Mouse (Mus musculus) midbrain, embryonic 13.5 days (tissue): ENCODE data around the gene Ssrp1. TPM values are rescaled to one million over a fixed set of nuclear protein-coding genes. Genes with fewer than 3 reads are reported as not detected.

Source experiments
- ATAC-seq: fragments of 200-750 bp; cut with Nextera tagmentation; 2 replicates; pipeline ENCODE4 v1.8.0; 2017; ENCODE audit warnings: mild to moderate bottlenecking, moderate TSS enrichment, moderate library complexity
- H3K27ac ChIP-seq: fragments of 300-500 bp; sonication (generic); 2 replicates; pipeline ENCODE4 v1.5.1; 2015; ENCODE audit warnings: inconsistent platforms, mild to moderate bottlenecking, moderate library complexity
- H3K27me3 ChIP-seq: fragments of 300-500 bp; sonication (generic); 2 replicates; pipeline ENCODE4 v1.6.1; 2015; ENCODE audit warnings: mild to moderate bottlenecking, inconsistent platforms
- H3K36me3 ChIP-seq: fragments of 300-500 bp; sonication (generic); 2 replicates; pipeline ENCODE4 v1.6.1; 2015; ENCODE audit warnings: mild to moderate bottlenecking, inconsistent platforms
- H3K4me1 ChIP-seq: fragments of 300-500 bp; sonication (generic); replicated peaks from 2 replicates; pipeline ENCODE4 v1.6.1; 2015; ENCODE audit warnings: inconsistent platforms
- H3K4me2 ChIP-seq: fragments of 300-500 bp; sonication (generic); replicated peaks from 2 replicates; pipeline ENCODE4 v1.6.1; 2015; ENCODE audit warnings: moderate library complexity, mild to moderate bottlenecking, inconsistent platforms
- H3K4me3 ChIP-seq: fragments of 300-500 bp; sonication (generic); replicated peaks from 2 replicates; pipeline ENCODE4 v1.5.1; 2015; ENCODE audit warnings: mild to moderate bottlenecking, inconsistent platforms
- H3K9ac ChIP-seq: fragments of 300-500 bp; sonication (generic); replicated peaks from 2 replicates; pipeline ENCODE4 v1.6.1; 2015; ENCODE audit warnings: mild to moderate bottlenecking, inconsistent platforms
- H3K9me3 ChIP-seq: fragments of 300-500 bp; sonication (generic); 2 replicates; pipeline ENCODE4 v1.6.1; 2016; ENCODE audit warnings: mild to moderate bottlenecking, inconsistent platforms
- whole genome bisulfite sequencing: fragments of 180-500 bp; shearing (Covaris S2); methylation state at CpG from one replicate; pipeline ENCODE4 v1.1.7; 2015; 5-methylcytosine and 5-hydroxymethylcytosine counted together
- polyA plus RNA-seq: library from polyadenylated mRNA; unstranded; fragments of >200 nt; fragmentation: Nextera tagmentation; extraction: Ambion mirVana; gene quantifications from 2 replicates; pipeline ENCODE4 v1.2.1, GENCODE M21; 2015

The Ssrp1 gene
- polyA plus RNA-seq, 1 experiment from 2014 or later: 221 TPM

DNA sequence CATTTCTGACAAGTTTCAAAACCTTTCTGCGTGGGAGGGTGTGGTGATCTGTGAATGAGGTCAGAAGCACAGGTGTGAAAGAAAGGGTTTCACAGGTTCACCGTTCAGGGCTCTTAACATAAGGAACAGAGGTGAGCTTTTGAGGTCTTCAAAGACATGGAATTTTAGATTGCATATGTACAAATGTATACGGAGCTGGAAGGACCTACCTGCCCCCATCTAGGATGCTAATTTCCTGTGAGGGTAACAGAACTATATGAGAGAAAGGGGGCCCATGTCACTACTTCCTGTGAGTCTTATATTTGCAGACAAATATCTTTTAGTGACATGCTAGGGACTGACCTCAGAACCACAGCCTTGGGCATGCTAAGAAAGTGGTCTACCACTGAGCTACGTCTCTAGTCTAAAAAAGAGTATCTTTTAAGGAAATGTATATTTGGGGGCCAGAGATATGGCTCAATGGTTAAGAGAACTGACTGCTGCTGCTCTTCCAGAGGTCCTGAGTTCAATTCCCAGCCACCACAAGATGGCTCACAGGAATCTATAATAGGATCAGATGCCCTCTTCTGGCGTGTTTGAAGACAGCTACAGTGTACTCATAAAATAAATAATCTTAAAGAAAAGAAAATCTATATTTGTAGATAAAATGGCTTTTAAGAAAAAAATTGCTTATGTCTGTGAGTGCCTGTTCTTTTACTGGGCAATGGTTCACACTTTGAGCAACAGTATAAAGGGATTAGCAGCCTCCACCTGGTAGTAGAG is 23.0 kb upstream of the Ssrp1 start:
- ATAC-seq: no peak
- Histone ChIP-seq H3K27me3 (no peaks in the 10 kb centered on the region), H3K27ac (no peak overlapping the region), H3K4me2 (no peak overlapping the region), H3K4me1 (no peaks in the 10 kb centered on the region), H3K9me3 (no peaks in the 10 kb centered on the region), H3K9ac (no peak overlapping the region), H3K4me3 (no peak overlapping the region), H3K36me3 (no peaks in the 10 kb centered on the region)
- 84% methylated on average over 5 of the region's 5 CpGs for WGBS

DNA sequence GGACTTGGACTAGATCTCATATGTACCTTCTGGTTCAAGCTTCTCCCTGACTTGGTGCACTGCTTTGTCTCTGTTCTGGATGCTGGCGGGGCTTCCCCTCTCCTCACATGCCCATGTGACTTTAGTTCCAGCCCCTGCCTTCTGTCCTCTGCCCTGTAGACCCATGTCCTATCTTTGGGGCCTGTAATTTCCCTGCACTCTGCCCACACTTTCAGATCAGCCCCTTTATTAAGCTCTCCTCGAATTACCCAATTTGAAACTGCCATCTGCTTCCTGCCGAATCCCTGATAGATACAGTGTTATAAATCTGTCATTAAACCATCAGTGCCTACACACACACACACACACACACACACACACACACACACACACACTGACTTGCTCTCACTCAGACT is 22.4 kb upstream of the Ssrp1 start:
- no peak overlapping the region for H3K4me2 ChIP-seq
- no peak overlapping the region for H3K4me3 ChIP-seq
- no peak for ATAC-seq
- H3K9ac ChIP-seq: no peak overlapping the region
- no peaks in the 10 kb centered on the region for H3K4me1 ChIP-seq
- no peaks in the 10 kb centered on the region for H3K9me3 ChIP-seq
- no peak overlapping the region for H3K27ac ChIP-seq
- H3K27me3 ChIP-seq: no peaks in the 10 kb centered on the region
- WGBS: 76% methylated on average over 3 of the region's 3 CpGs
- no peaks in the 10 kb centered on the region for H3K36me3 ChIP-seq

DNA sequence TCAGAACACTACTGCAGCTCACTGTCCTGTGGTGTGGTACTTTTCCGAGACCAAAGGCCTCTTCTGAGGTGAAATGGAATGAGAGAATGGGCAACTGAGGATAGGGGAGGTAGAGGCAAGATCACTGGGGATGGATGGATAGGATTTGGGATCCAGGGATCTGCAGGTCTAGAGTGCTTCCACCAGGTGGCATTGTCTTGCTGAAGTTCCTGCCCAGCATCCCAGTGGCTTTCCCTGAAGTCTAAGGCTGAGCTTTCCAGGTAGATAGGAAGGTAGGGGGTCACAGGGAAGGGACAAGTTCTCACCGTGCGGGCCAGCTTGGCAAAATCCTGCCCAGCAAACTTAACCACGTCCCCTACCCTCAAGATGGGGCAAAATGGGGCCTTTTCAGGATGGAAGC is 15.0 kb upstream of the Ssrp1 start:
- no peak overlapping the region for H3K27ac ChIP-seq
- no peak overlapping the region for H3K4me3 ChIP-seq
- no peak for ATAC-seq
- H3K4me2 ChIP-seq: no peak overlapping the region
- no peaks in the 10 kb centered on the region for H3K4me1 ChIP-seq
- no peaks in the 10 kb centered on the region for H3K9me3 ChIP-seq
- no peaks in the 10 kb centered on the region for H3K36me3 ChIP-seq
- H3K9ac ChIP-seq: no peak overlapping the region
- 23% methylated on average over 4 of the region's 4 CpGs for WGBS
- no peaks in the 10 kb centered on the region for H3K27me3 ChIP-seq

DNA sequence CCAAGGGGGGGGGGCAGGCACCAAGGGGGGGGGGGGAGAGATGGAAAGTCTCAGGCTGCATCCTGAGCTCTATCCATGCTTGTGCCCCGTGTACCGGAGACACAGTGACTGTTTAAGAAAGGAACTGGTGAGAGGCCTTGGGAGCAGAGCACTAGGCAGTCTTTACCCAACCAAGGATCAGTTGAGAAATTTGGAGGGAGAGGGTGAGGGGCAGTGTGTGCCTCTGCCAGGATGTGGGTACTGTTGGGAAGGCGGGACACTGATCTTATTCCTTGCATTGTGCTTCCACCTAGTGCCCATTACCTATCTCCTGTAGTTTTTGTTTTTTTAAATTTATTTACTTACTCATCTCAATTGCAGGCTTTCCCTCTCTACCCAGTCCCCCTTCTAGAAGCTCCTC is 10.9 kb upstream of the Ssrp1 start:
- Histone ChIP-seq H3K36me3 (no peaks in the 10 kb centered on the region), H3K4me1 (no peaks in the 10 kb centered on the region), H3K4me2 (no peak overlapping the region), H3K27ac (no peak overlapping the region), H3K9me3 (no peaks in the 10 kb centered on the region), H3K9ac (no peak overlapping the region), H3K27me3 (no peaks in the 10 kb centered on the region), H3K4me3 (no peak overlapping the region)
- no peak for ATAC-seq
- WGBS: 77% methylated on average over 3 of the region's 3 CpGs

DNA sequence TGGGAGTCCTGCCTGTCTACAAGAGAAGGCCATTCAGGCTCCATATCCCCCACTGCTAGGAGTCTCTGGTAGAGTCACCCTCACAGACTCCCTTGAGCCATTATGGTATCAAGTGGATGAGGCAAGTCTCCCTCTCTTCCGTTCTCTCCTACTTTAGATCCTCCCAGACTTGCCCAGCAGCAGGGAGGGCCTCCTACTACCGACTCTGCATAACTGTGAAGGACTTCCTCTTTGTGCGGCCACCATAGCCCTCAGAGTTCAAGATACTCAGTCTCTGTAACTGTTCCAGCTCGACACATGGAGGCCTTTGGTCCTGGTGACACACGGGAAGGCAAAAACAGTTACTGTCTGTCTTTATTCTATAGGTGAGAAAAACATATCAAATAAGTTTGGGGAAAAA is 9.8 kb upstream of the Ssrp1 start:
- 78% methylated on average over 5 of the region's 5 CpGs for WGBS
- H3K27me3 ChIP-seq: no peaks in the 10 kb centered on the region
- no peak overlapping the region for H3K27ac ChIP-seq

DNA sequence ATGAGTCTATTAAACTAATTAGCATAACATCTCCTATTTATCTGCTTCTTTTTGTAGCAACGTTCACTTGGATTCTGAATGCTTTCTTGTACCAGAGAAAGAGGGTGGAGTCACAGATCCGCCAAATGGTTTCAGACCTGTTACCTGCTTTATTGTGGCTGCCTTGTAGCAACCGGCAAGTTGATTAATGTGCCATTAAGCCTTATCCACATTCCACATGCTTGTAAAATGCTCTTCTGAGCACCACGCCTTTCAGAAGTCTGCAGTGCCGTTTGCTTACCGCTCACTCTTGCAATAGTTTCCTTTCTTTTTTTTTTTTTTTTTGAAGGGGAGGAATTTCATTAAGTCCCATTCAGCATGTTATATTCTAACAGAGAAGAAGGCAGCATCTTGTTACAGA is 7.1 kb upstream of the Ssrp1 start:
- no peak overlapping the region for H3K9ac ChIP-seq
- no peaks in the 10 kb centered on the region for H3K4me1 ChIP-seq
- no peak for ATAC-seq
- no peaks in the 10 kb centered on the region for H3K27me3 ChIP-seq
- H3K4me2 ChIP-seq: no peak overlapping the region
- H3K9me3 ChIP-seq: no peaks in the 10 kb centered on the region
- no peak overlapping the region for H3K27ac ChIP-seq
- no peaks in the 10 kb centered on the region for H3K36me3 ChIP-seq
- H3K4me3 ChIP-seq: no peak overlapping the region
- WGBS: 71% methylated on average over 6 of the region's 6 CpGs

More for the DNA sequence above, 9.8 kb upstream of the Ssrp1 start:
- Histone ChIP-seq H3K4me2 (no peak overlapping the region), H3K36me3 (no peaks in the 10 kb centered on the region), H3K4me3 (no peak overlapping the region), H3K4me1 (no peaks in the 10 kb centered on the region), H3K9me3 (no peaks in the 10 kb centered on the region), H3K9ac (no peak overlapping the region)
- ATAC-seq: no peak

DNA sequence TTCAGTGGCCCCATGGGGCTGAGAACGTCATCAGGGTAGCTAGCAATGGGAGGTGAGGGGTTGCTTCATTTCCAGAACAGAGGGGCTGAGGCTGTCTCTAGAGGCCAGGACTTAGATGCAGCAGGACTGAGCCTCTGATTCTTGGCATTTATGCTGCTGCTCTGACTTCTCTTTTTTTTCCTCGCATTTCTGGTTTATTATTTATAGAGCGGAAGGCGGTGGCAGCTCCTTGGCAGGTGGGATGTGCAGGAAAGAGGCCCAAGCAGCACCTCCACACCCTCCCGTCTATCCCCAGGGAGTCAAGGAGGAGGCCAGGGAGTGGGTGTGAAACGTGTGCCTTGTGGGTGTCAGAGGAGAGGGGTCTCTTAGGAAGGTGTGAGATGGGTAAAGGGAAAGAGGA is 6.0 kb upstream of the Ssrp1 start:
- H3K36me3 ChIP-seq: no peaks in the 10 kb centered on the region
- H3K9ac ChIP-seq: no peak overlapping the region
- peaks cover 6% of the 10 kb centered on the region for H3K4me1 ChIP-seq
- H3K27ac ChIP-seq: no peak overlapping the region
- WGBS: 70% methylated on average over 6 of the region's 6 CpGs
- no peak overlapping the region for H3K4me2 ChIP-seq
- H3K4me3 ChIP-seq: no peak overlapping the region
- no peak for ATAC-seq
- H3K9me3 ChIP-seq: no peaks in the 10 kb centered on the region
- no peaks in the 10 kb centered on the region for H3K27me3 ChIP-seq

DNA sequence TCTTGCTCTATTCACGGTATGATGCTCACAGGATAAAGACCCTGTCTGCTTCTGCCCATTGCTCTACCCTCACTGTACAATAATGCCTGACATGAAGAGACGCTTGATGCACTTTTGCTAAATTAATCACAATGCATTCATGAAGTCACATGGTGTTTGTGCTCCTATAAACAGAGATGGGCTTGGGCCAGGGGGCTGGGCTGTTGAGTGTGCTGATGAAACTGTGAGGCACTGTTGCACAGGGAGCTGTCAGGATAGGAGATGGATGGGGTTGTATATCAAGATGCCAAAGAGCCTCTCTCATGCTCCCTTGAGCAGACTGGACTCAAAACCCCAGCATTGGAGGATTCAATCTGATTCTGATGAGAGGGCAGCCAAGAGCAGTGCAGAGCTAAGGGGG is 3.9 kb upstream of the Ssrp1 start:
- no peak overlapping the region for H3K4me2 ChIP-seq
- WGBS: 84% methylated on average over 2 of the region's 2 CpGs
- H3K9me3 ChIP-seq: no peaks in the 10 kb centered on the region

DNA sequence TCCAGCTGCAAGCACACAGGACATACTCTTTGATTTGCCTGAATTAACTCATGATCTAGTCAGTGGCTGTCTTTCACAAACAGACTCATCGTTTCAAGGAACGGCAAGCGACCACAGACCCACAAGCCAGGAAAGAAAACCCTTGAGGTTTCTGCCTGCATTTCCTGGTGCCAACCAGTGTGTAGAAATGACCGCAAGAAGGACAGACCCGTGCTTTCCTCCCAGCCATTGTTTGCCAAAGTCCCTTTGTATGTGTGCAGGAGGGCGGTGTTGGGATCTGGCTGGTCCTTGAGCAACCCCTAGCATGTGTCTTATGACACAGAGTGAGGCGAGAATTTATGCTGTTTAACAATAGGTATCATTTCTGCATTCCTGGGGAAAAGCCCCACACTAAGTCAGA is 2.9 kb upstream of the Ssrp1 start:
- Histone ChIP-seq H3K27me3 (no peaks in the 10 kb centered on the region), H3K9me3 (no peaks in the 10 kb centered on the region), H3K27ac (no peak overlapping the region), H3K36me3 (peaks cover under 1% of the 10 kb centered on the region; the same call in 1 of the 2 replicates), H3K4me1 (peaks cover 27% of the 10 kb centered on the region), H3K4me3 (no peak overlapping the region), H3K9ac (no peak overlapping the region), H3K4me2 (no peak overlapping the region)
- no peak for ATAC-seq
- 86% methylated on average over 7 of the region's 7 CpGs for WGBS

More for the DNA sequence above, 3.9 kb upstream of the Ssrp1 start:
- Histone ChIP-seq H3K27me3 (no peaks in the 10 kb centered on the region), H3K4me3 (no peak overlapping the region), H3K9ac (no peak overlapping the region), H3K27ac (no peak overlapping the region), H3K4me1 (peaks cover 18% of the 10 kb centered on the region), H3K36me3 (no peaks in the 10 kb centered on the region)
- no peak for ATAC-seq

DNA sequence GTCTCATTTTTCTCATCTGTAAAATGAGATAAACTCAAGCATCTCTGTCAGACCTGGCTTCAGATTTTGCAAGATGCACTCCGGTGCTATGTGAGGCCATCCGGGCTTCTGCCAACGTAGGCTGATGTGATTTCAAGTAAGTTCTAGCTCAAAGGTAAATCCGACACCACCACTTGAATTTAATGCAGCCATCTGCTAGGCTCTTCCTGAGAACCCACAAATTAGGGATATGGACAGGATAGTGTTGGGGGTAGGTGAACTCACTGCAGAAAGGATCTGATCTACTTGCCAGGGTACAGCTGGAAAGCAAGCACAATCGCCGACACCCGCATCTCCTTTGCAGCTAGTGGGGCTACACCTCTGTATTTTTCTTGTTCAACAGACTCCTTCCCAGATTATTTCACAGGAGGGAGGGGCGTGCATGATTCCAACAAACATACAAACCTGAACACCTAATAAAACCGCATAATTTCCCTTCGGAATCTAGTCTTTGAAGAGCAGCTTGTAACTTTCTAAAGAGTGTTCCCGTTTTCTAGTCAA is 457 bp upstream of the Ssrp1 start:
- Histone ChIP-seq H3K36me3 (peaks cover 24% of the 10 kb centered on the region), H3K4me1 (peaks cover 30% of the 10 kb centered on the region), H3K4me2 (peak overlapping the region; percentile 66), H3K4me3 (peak overlapping the region; percentile 89), H3K27me3 (no peaks in the 10 kb centered on the region), H3K27ac (peak overlapping the region; percentile 79; the same call in 1 of the 2 replicates), H3K9ac (peak overlapping the region; percentile 90), H3K9me3 (no peaks in the 10 kb centered on the region)
- 7% methylated on average over 11 of the region's 11 CpGs for WGBS
- ATAC-seq: peak; percentile 63

DNA sequence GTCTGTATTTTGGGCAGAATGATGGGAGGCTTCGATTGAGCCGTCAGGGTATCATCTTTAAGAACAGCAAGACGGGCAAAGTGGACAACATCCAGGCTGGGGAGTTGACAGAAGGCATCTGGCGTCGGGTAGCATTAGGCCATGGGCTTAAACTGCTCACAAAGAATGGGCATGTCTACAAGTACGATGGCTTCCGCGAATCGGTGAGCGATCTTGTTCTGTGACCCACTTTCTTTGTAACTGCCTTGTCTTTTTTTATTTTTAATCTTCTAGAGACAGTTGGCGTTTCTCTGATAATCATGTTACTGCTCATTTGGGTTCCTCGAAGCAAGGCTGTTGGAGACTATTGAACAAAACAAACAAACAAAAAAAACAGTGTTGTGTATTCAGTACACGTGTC is 1.3 kb downstream of the Ssrp1 start:
- H3K9ac ChIP-seq: peak overlapping the region; percentile 90
- ATAC-seq: no peak
- no peaks in the 10 kb centered on the region for H3K27me3 ChIP-seq
- WGBS: 80% methylated on average over 13 of the region's 13 CpGs
- peak overlapping the region; percentile 66 for H3K4me2 ChIP-seq
- peak overlapping the region; percentile 89 for H3K4me3 ChIP-seq
- H3K27ac ChIP-seq: no peak overlapping the region
- H3K9me3 ChIP-seq: no peaks in the 10 kb centered on the region
- H3K36me3 ChIP-seq: peaks cover 42% of the 10 kb centered on the region
- peaks cover 30% of the 10 kb centered on the region for H3K4me1 ChIP-seq

DNA sequence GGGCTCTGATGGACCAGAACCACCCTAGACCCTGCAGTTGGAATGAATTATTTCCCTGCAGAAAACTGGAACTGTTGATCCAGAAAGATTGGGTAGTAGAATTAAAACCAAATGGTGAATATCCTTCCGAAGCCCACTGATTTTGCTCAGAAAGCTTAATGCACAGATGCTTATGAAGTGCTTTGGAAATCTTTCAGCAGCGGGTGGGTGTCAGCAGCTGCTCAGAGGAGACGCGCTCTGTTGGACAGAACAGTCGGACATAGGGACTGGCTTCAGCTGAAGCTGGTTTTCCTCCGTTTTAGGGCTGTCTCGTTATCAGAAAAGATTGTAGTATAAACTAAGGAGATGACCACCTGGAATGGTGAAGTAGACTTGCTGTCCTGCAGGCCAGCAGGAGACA is 6.6 kb downstream of the Ssrp1 start:
- no peak overlapping the region for H3K4me3 ChIP-seq
- ATAC-seq: no peak
- H3K4me1 ChIP-seq: peaks cover 19% of the 10 kb centered on the region
- H3K27me3 ChIP-seq: no peaks in the 10 kb centered on the region
- WGBS: 95% methylated on average over 7 of the region's 7 CpGs
- no peaks in the 10 kb centered on the region for H3K9me3 ChIP-seq
- H3K9ac ChIP-seq: no peak overlapping the region
- no peak overlapping the region for H3K27ac ChIP-seq
- H3K36me3 ChIP-seq: peaks cover 78% of the 10 kb centered on the region
- no peak overlapping the region for H3K4me2 ChIP-seq

DNA sequence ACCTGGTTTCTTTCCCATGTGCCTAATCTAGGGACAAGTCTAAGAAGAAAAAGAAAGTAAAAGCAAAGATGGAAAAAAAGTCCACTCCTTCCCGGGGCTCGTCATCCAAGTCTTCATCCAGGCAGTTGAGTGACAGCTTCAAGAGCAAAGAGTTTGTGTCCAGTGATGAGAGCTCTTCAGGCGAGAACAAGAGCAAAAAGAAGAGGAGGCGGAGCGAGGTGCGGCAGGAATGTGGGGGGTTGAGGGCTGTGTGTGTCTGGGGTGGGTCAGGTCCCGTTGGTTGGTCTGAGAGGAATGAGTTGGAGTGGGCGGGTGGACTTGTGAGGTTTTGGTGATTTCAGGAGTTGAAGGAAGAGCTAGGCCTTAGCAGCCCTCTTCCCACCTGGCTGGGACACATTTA is 9.2 kb downstream of the Ssrp1 start:
- H3K4me1 ChIP-seq: peaks cover 38% of the 10 kb centered on the region
- H3K4me3 ChIP-seq: no peak overlapping the region
- no peak overlapping the region for H3K4me2 ChIP-seq
- no peaks in the 10 kb centered on the region for H3K27me3 ChIP-seq
- H3K36me3 ChIP-seq: peaks cover 58% of the 10 kb centered on the region
- 69% methylated on average over 8 of the region's 8 CpGs for WGBS
- no peak overlapping the region for H3K9ac ChIP-seq
- ATAC-seq: no peak
- H3K9me3 ChIP-seq: no peaks in the 10 kb centered on the region
- H3K27ac ChIP-seq: no peak overlapping the region
